Mouse (Mus musculus): ENCODE results near the gene Etfb.

DNA sequence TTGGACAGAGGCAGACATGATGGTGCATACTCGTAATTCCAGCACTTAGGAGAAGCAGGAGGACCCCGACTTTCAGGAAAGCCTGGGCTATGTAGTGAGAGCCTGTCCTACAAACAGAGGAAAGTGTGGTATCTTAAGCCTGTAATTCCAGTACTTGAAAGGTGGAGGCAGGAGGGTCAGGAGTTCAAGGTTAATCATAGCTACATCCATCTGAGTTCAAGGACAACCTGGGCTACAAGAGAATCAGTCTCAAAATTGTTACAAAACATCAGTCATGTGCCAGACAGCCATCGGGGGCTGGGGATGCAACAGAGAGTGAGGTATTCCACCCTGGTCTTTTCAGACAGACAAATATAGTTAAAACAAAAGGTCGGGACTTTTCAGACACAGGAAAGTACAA lies 11.0 kb upstream of the Etfb start:
- TF ChIP-seq TAL1 (IDR thresholded peaks at IDR 0.05; ENCODE audit: low read length) (no peak), GATA1 (IDR thresholded peaks at IDR 0.05; ENCODE audit: low read length) (no peak)

Data from erythroblast, embryonic 14.5 days (primary cell).